Mouse (Mus musculus) CH12F3 (cell line): ENCODE results near the gene B3gnt8.

Experiments
- in situ Hi-C: fragments of 300-500 bp; cut with MboI; formaldehyde crosslinking; loops from 2 replicates; pipeline ENCODE4 v1.14.3; 2020; ENCODE audit warnings: low sequenced_read_pairs

The B3gnt8 gene

DNA sequence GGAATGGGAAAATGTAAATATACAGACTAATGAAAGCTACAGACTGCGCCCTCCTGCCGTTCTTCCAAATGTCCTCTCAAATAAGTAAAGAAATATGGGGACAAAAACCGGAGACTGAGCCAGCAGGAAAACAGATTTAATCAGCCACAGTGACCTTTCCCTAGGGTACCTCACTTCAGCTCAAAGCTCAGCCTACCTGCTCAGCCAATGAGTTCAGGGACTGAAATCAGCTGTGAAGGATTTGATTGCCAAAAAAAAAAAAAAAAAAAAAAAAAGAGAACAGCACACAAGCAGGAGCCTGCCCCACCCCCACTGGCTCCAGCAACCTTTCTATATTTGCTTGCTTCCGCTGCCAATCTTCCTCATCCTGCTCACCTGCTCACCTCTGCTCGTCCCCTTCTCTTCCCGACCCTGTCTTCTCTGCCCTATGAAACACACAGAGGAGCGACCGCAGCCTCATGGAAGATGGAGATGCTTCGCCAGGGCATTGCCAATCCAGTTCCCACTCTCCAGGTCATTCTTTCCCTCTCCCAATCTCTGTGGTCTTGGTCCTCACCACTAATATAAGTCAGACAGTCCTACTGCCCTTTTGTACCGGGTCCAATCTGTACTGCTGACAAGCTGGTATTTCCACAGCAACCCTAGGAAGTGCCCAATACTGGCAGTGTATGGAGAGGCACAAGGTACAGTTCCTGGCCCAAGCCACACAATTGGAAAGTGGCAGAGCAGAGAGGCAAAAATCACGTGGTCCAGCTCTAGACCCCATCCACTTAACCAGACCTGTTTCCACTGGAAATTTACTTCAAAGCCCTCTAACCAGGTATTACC is 29.4 kb downstream of the B3gnt8 start:
- in situ Hi-C loops: no loop called here

DNA sequence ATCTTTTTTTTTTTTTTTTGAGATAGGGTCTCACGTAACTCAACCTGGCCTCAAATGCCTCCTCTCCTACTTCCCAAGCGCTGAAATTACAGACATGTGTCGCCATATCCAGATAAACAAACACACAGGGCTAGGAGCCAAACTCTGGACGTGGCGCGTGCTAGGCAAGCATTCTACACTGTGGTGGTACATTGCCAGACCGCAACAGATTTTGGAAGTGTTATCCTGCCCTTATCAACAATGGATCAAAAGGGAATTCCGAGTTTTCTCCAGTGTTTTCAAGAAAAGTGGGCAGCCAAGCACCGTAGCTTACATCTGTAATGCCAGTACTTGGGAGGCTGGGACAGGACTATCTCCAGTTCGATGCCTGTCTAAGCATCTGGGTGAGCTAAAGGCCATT is 31.3 kb downstream of the B3gnt8 start:
- in situ Hi-C loops: no loop called here

- in situ Hi-C loops: no loop called here
Measured at GRCm38 (mm10) chr7:25658657-25659472, 32.4 kb downstream of the B3gnt8 start, which contains the start of the genes Bckdha and Exosc5. Gene Bckdha, minus strand, starts transcription at chr7:25658981. Gene Exosc5, plus strand, starts transcription at chr7:25659164.

DNA sequence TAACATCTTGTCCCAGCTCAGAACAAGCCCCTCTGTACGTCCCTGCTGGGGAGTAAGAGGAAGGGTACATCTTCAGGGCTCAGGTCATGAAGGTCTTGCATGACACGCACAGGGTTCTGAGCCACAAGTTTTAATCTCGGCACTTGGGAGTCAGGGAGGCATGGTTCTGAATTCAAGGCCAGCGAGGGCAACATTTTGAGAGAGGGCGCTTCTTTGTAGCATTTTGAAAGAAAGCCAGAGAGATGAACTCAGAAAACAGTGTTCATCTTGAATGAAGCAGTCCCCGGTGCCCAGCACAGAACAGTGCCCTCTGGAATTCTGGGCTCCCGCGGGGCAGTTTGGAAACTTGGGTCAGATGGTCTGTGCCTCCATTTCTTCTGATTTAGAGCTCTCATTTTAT is 39.9 kb downstream of the B3gnt8 start:
- in situ Hi-C loops: no loop called here

DNA sequence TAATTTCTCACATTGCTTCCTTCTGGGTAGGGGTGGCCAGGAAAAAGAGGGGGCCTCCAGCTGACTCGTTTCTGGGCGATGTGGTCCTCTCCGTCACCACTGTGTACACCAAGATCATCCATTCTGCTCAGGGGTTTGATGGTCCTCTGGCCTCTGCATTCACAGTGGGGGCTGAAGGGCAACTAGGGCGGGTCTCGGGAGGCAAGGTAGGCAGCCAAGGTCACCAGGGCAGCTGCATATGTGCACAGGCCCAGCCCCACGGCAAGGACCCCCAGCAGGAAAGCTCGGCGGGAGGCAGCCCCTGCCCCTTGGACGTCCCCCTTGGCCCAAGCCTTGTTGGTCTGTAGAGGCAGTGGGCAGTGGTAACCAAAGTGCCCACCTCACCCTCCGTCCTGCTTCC is 42.7 kb downstream of the B3gnt8 start:
- in situ Hi-C loops: no loop called here

- in situ Hi-C loops: no loop called here
Measured at GRCm38 (mm10) chr7:25669631-25670030, 43.2 kb downstream of the B3gnt8 start.

DNA sequence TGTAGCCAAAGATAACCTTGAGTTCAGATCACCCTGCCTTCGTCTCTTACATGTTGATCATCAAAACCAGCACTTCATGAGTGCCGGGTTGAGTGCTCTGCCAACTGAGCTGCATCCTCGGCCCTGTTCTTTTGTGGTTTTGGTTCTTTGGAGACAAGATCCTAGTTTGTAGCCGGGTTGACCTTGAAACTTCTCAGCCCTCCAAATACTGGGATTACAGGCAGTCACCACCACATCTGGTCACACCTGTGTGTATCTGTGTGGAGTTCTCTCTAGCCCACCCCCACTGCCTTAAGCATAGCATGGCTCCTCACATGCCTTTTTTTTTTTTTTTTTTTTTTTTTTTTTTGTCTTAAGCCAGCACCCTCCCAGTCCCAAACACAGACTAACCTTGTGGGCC is 43.6 kb downstream of the B3gnt8 start:
- in situ Hi-C loops: no loop called here

- in situ Hi-C loops: no loop called here
Measured at GRCm38 (mm10) chr7:25671686-25672085, 45.2 kb downstream of the B3gnt8 start.

- in situ Hi-C loops: no loop called here
Measured at GRCm38 (mm10) chr7:25672442-25672841, 46.0 kb downstream of the B3gnt8 start.

- in situ Hi-C loops: no loop called here
Measured at GRCm38 (mm10) chr7:25674297-25674696, 47.8 kb downstream of the B3gnt8 start.

- in situ Hi-C loops: no loop called here
Measured at GRCm38 (mm10) chr7:25674719-25675300, 48.4 kb downstream of the B3gnt8 start, which contains the start of gene Tmem91. Gene Tmem91, minus strand, starts transcription at chr7:25675166.

GRCm38 (mm10) chr7:25675405-25675804 is 49.0 kb downstream of the B3gnt8 start:
- in situ Hi-C loops: no loop called here

DNA sequence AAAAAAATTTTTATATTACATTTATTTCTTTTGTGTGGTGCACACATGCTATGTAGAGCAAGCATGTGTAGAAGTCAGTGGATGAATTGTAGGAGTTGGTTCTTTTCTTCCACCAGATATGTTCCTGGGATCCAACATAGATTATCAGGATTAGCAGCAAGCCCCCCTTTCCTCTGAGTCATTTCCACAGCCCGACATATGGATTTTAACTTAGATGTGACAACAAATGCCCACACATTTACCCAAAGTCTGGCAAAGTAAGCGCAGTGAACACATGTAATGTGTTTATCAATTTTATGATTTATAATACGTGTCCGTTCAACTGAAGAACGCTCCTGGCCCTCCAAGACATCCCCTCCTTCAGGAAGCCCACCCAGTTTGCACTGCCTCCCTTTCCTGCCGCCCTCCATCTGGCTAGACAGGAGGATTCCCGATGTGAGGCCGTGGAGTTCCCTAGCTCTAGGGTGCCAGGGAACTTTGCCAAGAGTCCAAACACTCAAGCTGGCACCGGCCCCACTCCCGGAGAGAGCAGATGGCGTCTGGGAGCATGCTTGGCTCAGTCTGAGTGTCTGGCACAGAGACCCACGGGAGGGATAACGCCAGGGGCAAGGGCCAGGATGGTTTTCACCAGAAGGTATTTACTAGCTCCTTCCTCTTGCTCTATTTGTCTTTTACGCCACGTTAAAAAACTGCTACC is 49.8 kb downstream of the B3gnt8 start:
- in situ Hi-C loops: no loop called here

DNA sequence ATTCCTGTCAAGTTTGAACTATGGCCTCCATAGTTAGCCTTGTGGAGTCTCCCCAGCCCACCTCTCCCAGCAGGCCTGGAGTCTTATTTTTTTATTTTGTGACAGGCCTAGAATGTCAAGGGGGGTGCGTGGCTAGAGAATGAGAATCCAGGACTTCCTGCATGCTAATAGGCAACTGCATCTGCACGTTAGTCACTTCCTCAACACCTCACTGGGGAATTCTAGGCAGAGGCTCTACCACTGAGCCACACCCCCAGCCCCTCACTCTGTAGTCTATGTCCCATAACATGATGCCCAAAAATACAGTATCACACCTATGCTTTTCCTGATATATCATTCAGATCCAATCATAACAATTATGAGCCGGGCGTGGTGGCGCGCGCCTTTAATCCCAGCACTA is 50.6 kb downstream of the B3gnt8 start:
- in situ Hi-C loops: no loop called here

- in situ Hi-C loops: no loop called here
Measured at GRCm38 (mm10) chr7:25679971-25680370, 53.5 kb downstream of the B3gnt8 start.

DNA sequence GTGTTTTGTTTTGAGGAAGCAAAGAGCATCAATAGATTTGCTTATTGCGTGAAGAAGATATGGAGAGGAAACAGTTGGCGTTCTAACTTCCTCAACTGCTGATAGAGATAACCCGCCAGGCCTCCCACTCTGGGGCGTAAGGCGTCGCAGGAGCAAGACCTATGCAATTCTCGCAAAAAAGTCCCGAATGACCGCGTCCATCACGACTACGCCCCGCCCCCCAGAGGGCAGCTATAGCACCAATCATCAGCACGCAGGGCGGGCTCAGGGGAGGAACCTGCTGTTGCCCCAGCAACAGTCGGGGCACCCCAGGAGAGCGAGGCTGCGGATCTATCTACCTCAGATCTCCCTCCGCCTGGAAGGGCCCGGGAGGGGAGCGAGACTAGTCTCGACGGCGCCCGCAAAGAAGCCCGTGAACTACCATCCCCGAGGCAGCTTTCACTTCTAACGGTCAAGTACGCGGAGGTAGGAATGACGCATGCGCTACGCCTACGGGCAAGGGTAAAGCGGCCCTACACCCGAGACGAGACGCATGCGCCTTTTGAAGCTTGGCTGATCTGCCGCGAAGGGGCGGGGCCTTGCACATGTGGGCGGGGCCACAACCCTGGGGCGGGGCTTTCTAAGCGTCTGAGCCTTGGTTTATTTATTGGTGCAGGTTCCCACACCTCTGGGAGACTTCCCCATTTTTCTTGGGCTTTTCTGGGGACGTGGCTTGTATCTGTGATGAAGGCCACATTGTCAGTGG is 54.2 kb downstream of the B3gnt8 start, which contains the start of gene B9d2:
TSS of gene B9d2 (plus strand) at position 267 of the 745 bp plus-strand sequence.
- in situ Hi-C loops: no loop called here

DNA sequence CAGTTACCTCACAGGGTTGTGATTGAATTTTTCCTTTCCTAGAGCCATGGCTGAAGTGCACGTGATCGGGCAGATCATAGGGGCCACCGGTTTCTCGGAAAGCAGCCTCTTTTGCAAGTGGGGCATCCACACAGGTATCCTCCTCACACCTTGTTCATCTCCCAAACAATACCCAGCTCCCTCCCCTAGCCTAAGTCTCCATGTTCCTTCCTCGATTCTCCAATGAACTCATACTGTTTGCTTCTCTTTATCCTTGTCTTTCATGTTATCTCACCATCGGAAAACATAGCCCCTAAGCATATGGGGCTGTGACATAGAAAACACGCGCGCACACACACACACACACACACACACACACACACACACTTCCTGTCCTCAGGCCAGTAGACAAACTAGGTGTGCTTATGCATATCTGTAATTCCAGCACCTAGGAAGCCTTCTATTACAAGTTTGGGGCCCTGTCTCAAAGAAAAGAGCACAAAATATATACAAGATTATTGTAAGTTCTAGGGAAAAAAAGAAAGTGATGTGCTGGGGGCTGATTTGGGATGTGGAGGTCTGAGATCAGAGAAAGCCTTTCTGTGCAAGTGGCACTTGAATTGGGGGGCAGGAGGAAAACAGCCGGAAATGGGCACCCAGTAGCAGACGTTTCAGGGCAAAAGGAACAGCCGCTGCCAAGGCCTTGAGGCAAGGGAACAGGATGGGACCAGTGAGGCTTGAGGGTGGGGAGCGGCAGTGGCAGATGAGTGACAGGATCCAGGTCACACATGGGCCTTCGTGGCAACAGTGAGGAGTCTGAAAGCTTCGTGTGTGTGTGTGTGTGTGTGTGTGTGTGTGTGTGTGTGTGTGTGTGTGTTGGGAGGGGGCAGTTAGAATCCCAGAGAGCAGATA is 55.1 kb downstream of the B3gnt8 start:
- in situ Hi-C loops: no loop called here

DNA sequence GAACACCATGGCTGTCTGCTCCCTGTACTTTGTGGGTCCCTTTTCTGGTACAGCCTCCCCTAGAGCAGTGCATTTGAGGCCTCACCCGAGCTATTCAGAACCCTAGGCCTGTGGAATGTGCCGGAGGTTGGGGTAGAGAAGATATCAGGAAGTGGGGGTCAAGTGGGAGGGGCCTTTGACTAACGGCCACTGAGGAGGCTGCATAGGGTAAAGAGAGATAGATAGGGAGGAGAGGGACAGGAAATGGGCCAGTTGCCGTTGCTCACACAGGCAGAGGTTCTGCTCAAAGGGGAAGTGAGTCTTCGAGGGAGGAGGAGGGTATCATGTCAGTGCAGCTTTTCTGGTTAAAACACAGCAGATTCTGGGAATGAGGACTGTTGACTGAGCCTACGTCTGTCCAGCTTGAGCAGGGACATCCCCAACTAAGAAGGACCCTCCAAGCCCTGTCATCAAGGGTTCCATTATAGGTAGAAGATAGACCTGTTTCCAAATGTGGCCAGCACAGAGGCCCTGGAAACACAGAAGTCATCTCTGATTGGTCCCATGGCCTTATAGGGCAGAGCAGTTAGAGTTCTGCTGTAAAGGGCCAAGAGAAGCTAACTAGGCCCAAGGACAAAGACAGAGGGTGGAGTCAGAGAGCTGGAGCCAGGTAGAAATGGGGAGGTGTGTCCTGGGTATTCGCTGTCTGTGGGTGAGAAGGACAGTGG is 57.2 kb downstream of the B3gnt8 start:
- in situ Hi-C loops: no loop called here
